Mouse (Mus musculus) liver, embryonic 14.5 days (tissue): ENCODE measurements around the gene Rims4. TPM values are rescaled to one million over a fixed set of nuclear protein-coding genes. Genes with fewer than 3 reads are reported as not detected.
A peak's percentile ranks its signal among the peaks of the same experiment; 100 is the strongest.

ENCODE experiments used
- ATAC-seq: fragments of 200-750 bp; cut with Nextera tagmentation; 2 replicates; pipeline ENCODE4 v1.8.0; 2017; ENCODE audit warnings: moderate number of reproducible peaks, mild to moderate bottlenecking, moderate library complexity; ENCODE audit not compliant: insufficient read depth
- DNase-seq, 3 experiments: peaks; one replicate each; pipeline ENCODE4 v3.0.0-alpha.2; 2012 to 2013; ENCODE audit warnings: low read depth in 3 of 3, low spot score in 3 of 3
- H3K27ac ChIP-seq: fragments of 300-500 bp; sonication (generic); 2 replicates; pipeline ENCODE4 v1.5.1; 2014; ENCODE audit warnings: moderate library complexity, mild to moderate bottlenecking, control low read depth, inconsistent platforms
- H3K27me3 ChIP-seq: fragments of 300-500 bp; sonication (generic); 2 replicates; pipeline ENCODE4 v1.6.1; 2014; ENCODE audit warnings: mild to moderate bottlenecking, low read length, moderate library complexity; ENCODE audit not compliant: control insufficient read depth, insufficient read depth
- H3K36me3 ChIP-seq: fragments of 300-500 bp; sonication (generic); replicated peaks from 2 replicates; pipeline ENCODE4 v1.6.1; 2014; ENCODE audit warnings: low read depth; ENCODE audit not compliant: control insufficient read depth, insufficient read depth
- H3K4me1 ChIP-seq, 2 experiments: fragments of 200-500 bp in 1 of 2; fragments of 300-500 bp in 1 of 2; sonication (generic) in 1 of 2; replicated peaks; 2 replicates each; pipeline ENCODE4 v1.6.1; 2012 to 2014; ENCODE audit warnings: antibody characterized with exemption in 1 of 2, inconsistent platforms in 1 of 2, low read length in 1 of 2; ENCODE audit not compliant: control insufficient read depth in 2 of 2, insufficient read depth in 2 of 2
- H3K4me2 ChIP-seq: fragments of 300-500 bp; sonication (generic); 2 replicates; pipeline ENCODE4 v1.6.1; 2014; ENCODE audit warnings: low read depth, mild to moderate bottlenecking, control low read depth, moderate library complexity
- H3K4me3 ChIP-seq, 2 experiments: fragments of 200-500 bp in 1 of 2; fragments of 300-500 bp in 1 of 2; sonication (generic) in 1 of 2; 2 replicates each; pipeline ENCODE4 v1.5.1; 2012 to 2014; ENCODE audit warnings: low read depth in 2 of 2, low read length in 2 of 2, mild to moderate bottlenecking in 2 of 2, control low read depth in 1 of 2, inconsistent platforms in 1 of 2, moderate library complexity in 1 of 2; ENCODE audit not compliant: insufficient read depth in 1 of 2
- H3K9ac ChIP-seq: fragments of 300-500 bp; sonication (generic); replicated peaks from 2 replicates; pipeline ENCODE4 v1.6.1; 2014; ENCODE audit warnings: mild to moderate bottlenecking, control low read depth, moderate library complexity
- H3K9me3 ChIP-seq: fragments of 300-500 bp; sonication (generic); 2 replicates; pipeline ENCODE4 v1.6.1; 2016; ENCODE audit warnings: low read length, mixed read lengths; ENCODE audit not compliant: control insufficient read depth
- CTCF ChIP-seq: IDR thresholded peaks from 2 replicates; pipeline ENCODE4 v1.5.1; 2016; ENCODE audit warnings: antibody characterized with exemption, low read depth, control low read depth
- EP300 ChIP-seq: IDR thresholded peaks from 2 replicates; pipeline ENCODE4 v1.6.1; 2016; ENCODE audit warnings: antibody characterized with exemption, low read depth
- WGBS: fragments of 180-500 bp; shearing (Covaris S2); extraction: QIAGEN DNeasy Blood & Tissue Kit; methylation state at CpG from one replicate; pipeline ENCODE4 v1.1.7; 2014; ENCODE audit not compliant: insufficient replicate concordance; 5-methylcytosine and 5-hydroxymethylcytosine counted together
- polyA plus RNA-seq, 2 experiments: library from polyadenylated mRNA; depleted of rRNA in 1 of 2; stranded (reverse) in 1 of 2; unstranded in 1 of 2; fragments of >200 nt; fragmentation: Nextera tagmentation in 1 of 2; extraction: Ambion mirVana in 1 of 2; gene quantifications; 2 replicates each; pipeline versions ENCODE4 v1.2.1 to v1.2.3; 2012 to 2014

The Rims4 gene
- polyA plus RNA-seq, 2 experiments, result 0.12 to 0.14 TPM

DNA sequence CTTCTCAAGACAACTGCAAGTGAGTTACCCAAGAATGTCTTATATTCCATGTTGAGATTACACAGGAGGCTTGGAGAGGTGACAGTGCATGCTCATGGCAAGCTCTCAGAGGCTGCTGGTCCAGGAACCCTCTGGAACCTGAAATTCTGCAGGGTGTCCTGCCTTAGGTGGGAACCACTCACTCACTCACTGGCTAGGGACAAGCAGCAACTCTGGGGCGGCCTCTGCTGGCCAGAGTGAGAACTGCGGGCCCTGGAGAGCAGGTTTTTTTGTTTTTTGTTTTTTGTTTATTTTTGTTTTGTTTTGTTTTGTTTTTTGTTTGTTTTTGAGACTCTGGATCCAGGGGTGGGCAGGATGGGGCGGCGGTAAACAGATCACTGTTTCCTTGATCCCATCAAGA is 95.2 kb downstream of the Rims4 start:
- Histone ChIP-seq H3K9me3 (no peaks in the 10 kb centered on the region), H3K4me1 (no peaks in the 10 kb centered on the region), H3K9ac (no peak overlapping the region), H3K27ac (no peak overlapping the region), H3K4me3 (no peak overlapping the region), H3K27me3 (no peaks in the 10 kb centered on the region), H3K36me3 (no peaks in the 10 kb centered on the region), H3K4me2 (0 out of 2 replicates have a peak overlapping the region, but pooled peaks have one; percentile 13)
- TF ChIP-seq CTCF (peak; percentile 95), EP300 (no peak)
- DNase-seq, result no peak
- ATAC-seq, result no peak
- 5% methylated on average over 4 of the region's 4 CpGs for WGBS

DNA sequence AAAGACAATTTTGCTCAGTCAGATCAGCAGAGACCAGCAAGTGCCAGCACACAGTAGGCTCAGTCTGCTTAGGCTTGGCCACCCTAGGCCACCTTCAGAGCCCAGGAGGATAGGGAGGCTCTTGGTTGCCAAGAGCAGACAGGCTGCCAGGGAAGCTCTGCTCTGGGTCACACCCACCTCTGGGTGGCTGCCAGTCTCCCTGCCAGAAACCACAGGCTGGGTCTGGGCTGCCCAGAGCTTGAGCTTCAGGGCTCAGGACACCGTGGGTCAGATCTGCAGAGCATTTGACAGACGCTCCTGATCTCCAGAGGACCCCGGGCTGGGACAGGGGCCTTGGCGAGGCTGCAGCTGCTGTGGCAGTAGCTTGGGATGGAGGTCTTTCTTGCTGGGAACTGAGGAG is 97.9 kb downstream of the Rims4 start, which contains the start of gene Ccn5:
Gene Ccn5, plus strand, starts transcription at position 255 of the 400 bp plus-strand sequence.
- no peak within 1 kb of the TSS for H3K27ac ChIP-seq
- H3K4me3 ChIP-seq, result no peak within 1 kb of the TSS
- no peaks in the 10 kb centered on the region for H3K36me3 ChIP-seq
- H3K9me3 ChIP-seq, result no peaks in the 10 kb centered on the region
- H3K27me3 ChIP-seq, result no peaks in the 10 kb centered on the region
- DNase-seq (no peak), ATAC-seq (no peak)
- H3K9ac ChIP-seq, result no peak within 1 kb of the TSS
- WGBS, result 39% methylated on average over 4 of the region's 4 CpGs
- TF ChIP-seq CTCF (no peak), EP300 (no peak)
- no peaks in the 10 kb centered on the region for H3K4me1 ChIP-seq
- no peak within 1 kb of the TSS for H3K4me2 ChIP-seq

DNA sequence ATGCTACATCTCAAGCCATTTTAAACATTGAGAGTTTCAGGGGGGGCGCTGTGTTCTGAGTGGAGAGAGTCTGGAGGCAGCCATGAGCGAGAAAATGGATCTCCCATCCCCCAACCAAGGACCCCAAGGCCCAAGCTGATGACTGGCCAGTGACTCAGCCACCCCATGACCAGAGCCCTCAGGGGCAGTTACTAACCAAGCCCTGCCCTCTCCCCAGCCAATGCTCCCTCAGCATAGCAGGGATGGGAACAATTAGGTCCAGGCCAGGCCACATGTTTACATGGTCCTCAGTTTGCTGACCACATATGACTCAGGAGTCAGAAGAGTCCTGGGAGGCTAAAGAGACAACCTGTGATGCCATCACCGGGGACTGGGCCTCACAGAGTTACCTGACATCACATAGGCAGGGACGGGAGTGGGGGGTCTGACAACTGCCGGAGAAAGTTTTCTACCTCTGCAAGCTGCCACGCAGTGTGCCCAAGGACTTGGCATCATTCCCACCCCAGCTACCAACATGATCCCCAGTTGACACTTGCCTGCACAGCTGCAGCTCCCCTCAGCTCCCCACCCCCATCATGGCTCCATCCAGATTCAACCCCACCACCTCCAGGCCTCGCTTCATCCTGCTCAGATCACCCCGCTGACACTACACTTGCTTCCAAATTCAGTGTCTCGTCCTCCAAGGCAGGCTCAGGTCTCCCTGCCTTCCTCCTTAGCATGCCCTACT is 103.6 kb downstream of the Rims4 start:
- Histone ChIP-seq H3K4me1 (no peaks in the 10 kb centered on the region), H3K27me3 (no peaks in the 10 kb centered on the region), H3K9ac (no peak overlapping the region), H3K9me3 (no peaks in the 10 kb centered on the region), H3K36me3 (no peaks in the 10 kb centered on the region), H3K4me2 (no peak overlapping the region), H3K27ac (no peak overlapping the region), H3K4me3 (no peak overlapping the region)
- WGBS, result 62% methylated on average over 9 of the region's 9 CpGs
- no peak for TF ChIP-seq EP300
- TF ChIP-seq CTCF, result no peak
- DNase-seq (no peak), ATAC-seq (no peak)

DNA sequence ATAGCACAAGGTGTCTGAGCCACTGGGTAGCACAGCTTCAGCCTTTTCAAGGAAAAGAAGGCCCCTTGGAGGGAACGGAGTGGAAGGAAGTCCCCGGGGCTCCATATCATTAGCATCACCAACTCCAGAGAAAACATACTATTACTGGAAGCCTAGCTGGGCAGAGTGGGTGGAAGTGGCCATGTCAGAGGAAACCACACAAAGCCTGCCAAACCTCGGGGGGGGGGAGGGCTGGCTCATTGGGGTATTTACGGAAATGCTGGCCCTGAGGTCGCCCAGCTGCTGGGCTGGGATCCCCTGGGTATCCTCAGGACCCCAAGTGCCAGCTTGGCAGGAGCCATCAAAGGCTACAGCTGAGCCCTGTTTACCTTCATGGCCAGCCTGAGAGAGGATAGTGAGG is 105.4 kb downstream of the Rims4 start:
- H3K27me3 ChIP-seq, result no peaks in the 10 kb centered on the region
- WGBS, result 16% methylated on average over 5 of the region's 5 CpGs
- TF ChIP-seq EP300 (no peak), CTCF (no peak)
- ATAC-seq (no peak), DNase-seq (no peak)
- H3K9me3 ChIP-seq, result no peaks in the 10 kb centered on the region
- no peaks in the 10 kb centered on the region for H3K36me3 ChIP-seq
- H3K4me2 ChIP-seq, result no peak overlapping the region
- no peak overlapping the region for H3K4me3 ChIP-seq
- no peak overlapping the region for H3K9ac ChIP-seq
- no peaks in the 10 kb centered on the region for H3K4me1 ChIP-seq
- no peak overlapping the region for H3K27ac ChIP-seq

Other genes with a start within 250 kb of the Rims4 start
- gene Ada, start 168.4 kb downstream of the Rims4 start, polyA plus RNA-seq (2012; rRNA removed), result 1.7 and 2.9 TPM in 2 replicates
- 3.8 and 4.1 TPM in 2 replicates for gene Ada, start 168.4 kb downstream of the Rims4 start, polyA plus RNA-seq (2014; fragmentation: Nextera tagmentation; extraction: Ambion mirVana)
- gene Ccn5, start 97.8 kb downstream of the Rims4 start, polyA plus RNA-seq (2012; rRNA removed), result not detected in 2 replicates
- gene Ccn5, start 97.8 kb downstream of the Rims4 start, polyA plus RNA-seq (2014; fragmentation: Nextera tagmentation; extraction: Ambion mirVana), result 0.11 TPM in 1 of 2 replicates, not detected in the other
- not detected in 2 replicates for gene Kcnk15, start 65.0 kb downstream of the Rims4 start, polyA plus RNA-seq (2012; rRNA removed)
- not detected in 2 replicates for gene Kcnk15, start 65.0 kb downstream of the Rims4 start, polyA plus RNA-seq (2014; fragmentation: Nextera tagmentation; extraction: Ambion mirVana)
- 20.2 and 32.3 TPM in 2 replicates for gene Ywhab, start 76.3 kb upstream of the Rims4 start, polyA plus RNA-seq (2012; rRNA removed)
- gene Ywhab, start 76.3 kb upstream of the Rims4 start, polyA plus RNA-seq (2014; fragmentation: Nextera tagmentation; extraction: Ambion mirVana), result 79.6 and 88.4 TPM in 2 replicates
- 0.22 and 0.29 TPM in 2 replicates for gene Pabpc1l, start 106.8 kb upstream of the Rims4 start, polyA plus RNA-seq (2012; rRNA removed)
- gene Pabpc1l, start 106.8 kb upstream of the Rims4 start, polyA plus RNA-seq (2014; fragmentation: Nextera tagmentation; extraction: Ambion mirVana), result not detected in 2 replicates
- 8.0 and 11.8 TPM in 2 replicates for gene Stk4, start 151.6 kb upstream of the Rims4 start, polyA plus RNA-seq (2012; rRNA removed)
- 19.6 and 21.7 TPM in 2 replicates for gene Stk4, start 151.6 kb upstream of the Rims4 start, polyA plus RNA-seq (2014; fragmentation: Nextera tagmentation; extraction: Ambion mirVana)
- 10.1 and 11.6 TPM in 2 replicates for gene Tomm34, start 152.5 kb upstream of the Rims4 start, polyA plus RNA-seq (2012; rRNA removed)
- 16.0 and 19.0 TPM in 2 replicates for gene Tomm34, start 152.5 kb upstream of the Rims4 start, polyA plus RNA-seq (2014; fragmentation: Nextera tagmentation; extraction: Ambion mirVana)